Mouse (Mus musculus) kidney, adult 2 months (tissue): Measurements from ENCODE around the gene Tma16.

ENCODE experiments used
- CTCF ChIP-seq: fragments of 200-500 bp; conservative IDR thresholded peaks from 2 replicates; pipeline ENCODE4 v1.5.1; 2011; ENCODE audit warnings: low read depth, mild to moderate bottlenecking, control low read depth, low read length, moderate library complexity, mixed read lengths; ENCODE audit not compliant: insufficient read depth, insufficient read length
- POLR2A ChIP-seq: fragments of 200-500 bp; IDR thresholded peaks from one replicate; pipeline ENCODE4 v1.6.1; 2011; ENCODE audit warnings: low read depth, low read length, control low read depth

DNA sequence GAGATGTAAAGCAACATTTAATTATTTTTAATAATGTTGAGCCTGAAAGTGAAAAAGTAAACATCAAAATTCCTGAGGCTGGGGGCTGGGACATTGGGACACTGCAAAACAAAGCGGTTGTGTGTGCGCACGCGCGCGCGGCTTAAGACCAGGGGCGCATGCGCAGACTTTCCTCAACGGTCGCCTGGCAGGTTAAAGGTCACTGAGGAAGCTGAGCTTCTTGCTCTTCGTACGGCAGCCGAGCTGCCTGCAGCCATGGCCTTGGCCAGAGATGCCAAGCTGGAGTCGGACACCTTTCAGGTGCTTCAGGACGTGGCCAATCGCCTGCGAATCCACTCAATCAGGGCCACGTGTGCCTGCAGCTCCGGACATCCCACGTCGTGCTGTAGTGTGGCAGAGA, 25.2 kb upstream of the Tma16 start, which contains the start of gene Tktl2:
- TF ChIP-seq CTCF (no peak), POLR2A (no peak)
